Mouse (Mus musculus) gastrocnemius, postnatal 14 days (tissue): Measurements from ENCODE around the gene Agtpbp1. TPM values are rescaled to one million over a fixed set of nuclear protein-coding genes. Genes with fewer than 3 reads are reported as not detected.

ENCODE experiments used
- DNase-seq: peaks from one replicate; pipeline ENCODE4 v3.0.0; 2021; ENCODE audit warnings: mixed read lengths
- intact Hi-C: fragments of 180-260 bp; cut with DNase I; formaldehyde crosslinking; loops from one replicate; pipeline ENCODE4 v1.15.1; 2025; ENCODE audit warnings: low total_unique reads
- total RNA-seq, 2 experiments: library from RNA; stranded (reverse); gene quantifications; 2 replicates each; pipeline ENCODE4 v1.2.3; 2021

Agtpbp1 gene
- total RNA-seq, 2 experiments from 2014 or later = 37.4 to 38.7 TPM

- DNase-seq = no peak
- intact Hi-C loops = no loop called here
These were observed 2.2 kb upstream of the Agtpbp1 start for GRCm38 (mm10) chr13:59587201-59587600.

- intact Hi-C loops = no loop called here
- DNase-seq = no peak
These were observed 600 bp upstream of the Agtpbp1 start for GRCm38 (mm10) chr13:59585648-59586005.

GRCm38 (mm10) chr13:59584481-59584880 lies 546 bp downstream of the Agtpbp1 start:
- intact Hi-C loops = no loop called here
- peak; percentile 29 for DNase-seq

- intact Hi-C loops = no loop called here
- no peak for DNase-seq
These were observed 4.1 kb downstream of the Agtpbp1 start for GRCm38 (mm10) chr13:59580954-59581353.

GRCm38 (mm10) chr13:59572549-59572948 lies 12.5 kb downstream of the Agtpbp1 start:
- no peak for DNase-seq
- intact Hi-C loops = no loop called here

GRCm38 (mm10) chr13:59571107-59571506 lies 13.9 kb downstream of the Agtpbp1 start:
- DNase-seq = no peak
- intact Hi-C loops = no loop called here

- intact Hi-C loops = no loop called here
These were observed 19.0 kb downstream of the Agtpbp1 start for GRCm38 (mm10) chr13:59565945-59566520.

GRCm38 (mm10) chr13:59564923-59565322 lies 20.1 kb downstream of the Agtpbp1 start:
- intact Hi-C loops = no loop called here
- DNase-seq = no peak

More at GRCm38 (mm10) chr13:59565945-59566520, 19.0 kb downstream of the Agtpbp1 start:
- no peak for DNase-seq

GRCm38 (mm10) chr13:59564505-59564904 lies 20.5 kb downstream of the Agtpbp1 start:
- intact Hi-C loops = no loop called here
- DNase-seq = no peak

- no peak for DNase-seq
These were observed 22.6 kb downstream of the Agtpbp1 start for GRCm38 (mm10) chr13:59562471-59562870.

GRCm38 (mm10) chr13:59558776-59559175 lies 26.3 kb downstream of the Agtpbp1 start:
- intact Hi-C loops = no loop called here
- no peak for DNase-seq

More at GRCm38 (mm10) chr13:59562471-59562870, 22.6 kb downstream of the Agtpbp1 start:
- intact Hi-C loops = no loop called here

GRCm38 (mm10) chr13:59557185-59557985 lies 27.6 kb downstream of the Agtpbp1 start:
- peak; percentile 91 for DNase-seq
- intact Hi-C loops = no loop called here

- intact Hi-C loops = no loop called here
These were observed 28.4 kb downstream of the Agtpbp1 start for GRCm38 (mm10) chr13:59556670-59557069.

GRCm38 (mm10) chr13:59555613-59556192 lies 29.3 kb downstream of the Agtpbp1 start:
- intact Hi-C loops = loop anchor here (2.0 kb wide), 1 partner anchor 33 kb away; no protein-coding TSS in a partner anchor
- DNase-seq = no peak

More at GRCm38 (mm10) chr13:59556670-59557069, 28.4 kb downstream of the Agtpbp1 start:
- peak; percentile 57 for DNase-seq

- intact Hi-C loops = loop anchor here (2.0 kb wide), 1 partner anchor 34 kb away; no protein-coding TSS in a partner anchor
- DNase-seq = no peak
These were observed 30.1 kb downstream of the Agtpbp1 start for GRCm38 (mm10) chr13:59554772-59555505.

GRCm38 (mm10) chr13:59552751-59553150 lies 32.3 kb downstream of the Agtpbp1 start:
- intact Hi-C loops = no loop called here
- DNase-seq = no peak

GRCm38 (mm10) chr13:59552286-59552685 lies 32.7 kb downstream of the Agtpbp1 start:
- intact Hi-C loops = no loop called here
- no peak for DNase-seq

- no peak for DNase-seq
- intact Hi-C loops = no loop called here
These were observed 35.7 kb downstream of the Agtpbp1 start for GRCm38 (mm10) chr13:59549318-59549798.

GRCm38 (mm10) chr13:59547716-59548115 lies 37.3 kb downstream of the Agtpbp1 start:
- DNase-seq = peak; percentile 18
- intact Hi-C loops = no loop called here

GRCm38 (mm10) chr13:59547091-59547490 lies 37.9 kb downstream of the Agtpbp1 start:
- intact Hi-C loops = no loop called here
- DNase-seq = no peak
